Mouse (Mus musculus) hindbrain, postnatal 0 days (tissue): ENCODE data around the gene Sh2d6. TPM values are rescaled to one million over a fixed set of nuclear protein-coding genes. Genes with fewer than 3 reads are reported as not detected.
A peak's percentile ranks its signal among the peaks of the same experiment; 100 is the strongest.

Source experiments
- ATAC-seq: fragments of 200-750 bp; cut with Nextera tagmentation; 2 replicates; pipeline ENCODE4 v1.8.0; 2017; ENCODE audit warnings: mild to moderate bottlenecking, moderate TSS enrichment, moderate library complexity
- DNase-seq: peaks from one replicate; pipeline ENCODE4 v3.0.0-alpha.2; 2015; ENCODE audit warnings: low spot score
- H3K27ac ChIP-seq: fragments of 300-500 bp; sonication (generic); 2 replicates; pipeline ENCODE4 v1.5.1; 2014; ENCODE audit warnings: mild to moderate bottlenecking
- H3K27me3 ChIP-seq: fragments of 300-500 bp; sonication (generic); 2 replicates; pipeline ENCODE4 v1.6.1; 2014; ENCODE audit warnings: low read length, mixed read lengths; ENCODE audit not compliant: insufficient read depth
- H3K36me3 ChIP-seq: fragments of 300-500 bp; sonication (generic); 2 replicates; pipeline ENCODE4 v1.6.1; 2014; ENCODE audit warnings: low read length, mixed read lengths; ENCODE audit not compliant: insufficient read depth
- H3K4me1 ChIP-seq: fragments of 300-500 bp; sonication (generic); 2 replicates; pipeline ENCODE4 v1.6.1; 2014; ENCODE audit warnings: antibody characterized with exemption, low read length, mixed read lengths; ENCODE audit not compliant: insufficient read depth
- H3K4me2 ChIP-seq: fragments of 300-500 bp; sonication (generic); 2 replicates; pipeline ENCODE4 v1.6.1; 2014; ENCODE audit warnings: low read depth, mild to moderate bottlenecking, low read length, moderate library complexity, mixed read lengths
- H3K4me3 ChIP-seq: fragments of 300-500 bp; sonication (generic); 2 replicates; pipeline ENCODE4 v1.5.1; 2014; ENCODE audit warnings: low read length
- H3K9ac ChIP-seq: fragments of 300-500 bp; sonication (generic); replicated peaks from 2 replicates; pipeline ENCODE4 v1.6.1; 2014; ENCODE audit warnings: mild to moderate bottlenecking, low read length, moderate library complexity, mixed read lengths
- H3K9me3 ChIP-seq: fragments of 300-500 bp; sonication (generic); 2 replicates; pipeline ENCODE4 v1.6.1; 2016; ENCODE audit warnings: low read length, mixed read lengths
- CTCF ChIP-seq: IDR thresholded peaks from 2 replicates; pipeline ENCODE4 v1.5.1; 2016; ENCODE audit warnings: antibody characterized with exemption, control low read depth, low read depth
- WGBS: fragments of 180-500 bp; shearing (Covaris S2); extraction: QIAGEN DNeasy Blood & Tissue Kit; methylation state at CpG from one replicate; pipeline ENCODE4 v1.1.7; 2014; 5-methylcytosine and 5-hydroxymethylcytosine counted together
- polyA plus RNA-seq: library from polyadenylated mRNA; unstranded; fragments of >200 nt; fragmentation: Nextera tagmentation; extraction: Ambion mirVana; gene quantifications from 2 replicates; pipeline ENCODE4 v1.2.1, GENCODE M21; 2015
- total RNA-seq: library from RNA; depleted of rRNA; stranded (reverse); fragments of >200 nt; gene quantifications from 2 replicates; pipeline ENCODE4 v1.2.3, GENCODE M21; 2014

The Sh2d6 gene
- total and polyA plus RNA-seq, 2 experiments from 2014 or later, result 0.40 TPM; not detected in 1

DNA sequence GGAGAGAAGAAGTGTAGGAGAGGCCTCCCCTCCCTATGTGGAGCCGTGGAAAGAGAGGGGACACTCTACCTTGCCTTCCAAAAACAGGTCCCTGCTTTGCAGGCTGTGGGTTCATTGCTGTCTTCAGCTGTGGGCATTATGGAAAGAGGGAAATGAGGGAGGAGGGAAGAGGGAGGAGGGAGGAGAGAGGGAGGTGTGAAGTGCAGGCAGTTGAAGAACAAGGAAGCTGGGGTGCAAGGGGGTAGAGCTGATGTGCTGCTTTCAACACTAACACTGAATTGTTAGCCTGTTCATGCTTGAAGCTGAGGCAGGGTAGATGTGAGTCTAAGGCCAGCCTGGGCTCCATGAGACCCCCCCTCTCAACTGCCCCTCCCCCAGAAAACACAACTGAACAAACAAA is 2.7 kb downstream of the Sh2d6 start:
- Histone ChIP-seq H3K9me3 (no peaks in the 10 kb centered on the region), H3K4me2 (no peak overlapping the region; the same call in 1 of the 2 replicates), H3K4me3 (no peak overlapping the region), H3K9ac (no peak overlapping the region), H3K36me3 (no peaks in the 10 kb centered on the region), H3K27ac (peak overlapping the region; percentile 92), H3K4me1 (peaks cover 18% of the 10 kb centered on the region), H3K27me3 (no peaks in the 10 kb centered on the region)
- no peak for TF ChIP-seq CTCF
- DNase-seq, result no peak
- ATAC-seq, result no peak
- 76% methylated on average over 1 of the region's 1 CpGs for WGBS

- Histone ChIP-seq H3K4me1 (peaks cover 36% of the 10 kb centered on the region), H3K27me3 (no peaks in the 10 kb centered on the region), H3K4me3 (no peak overlapping the region), H3K27ac (no peak overlapping the region), H3K9me3 (no peaks in the 10 kb centered on the region), H3K36me3 (no peaks in the 10 kb centered on the region), H3K9ac (no peak overlapping the region), H3K4me2 (no peak overlapping the region)
- WGBS, result 89% methylated on average over 6 of the region's 6 CpGs
- DNase-seq (no peak), ATAC-seq (no peak)
- no peak for TF ChIP-seq CTCF
Observed at GRCm38 (mm10) chr6:72515644-72516043, 5.9 kb downstream of the Sh2d6 start.

- Histone ChIP-seq H3K36me3 (no peaks in the 10 kb centered on the region), H3K4me1 (peaks cover 20% of the 10 kb centered on the region), H3K9me3 (no peaks in the 10 kb centered on the region), H3K4me2 (peak overlapping the region; percentile 55), H3K27me3 (no peaks in the 10 kb centered on the region), H3K27ac (peak overlapping the region; percentile 93), H3K9ac (peak overlapping the region; percentile 50; the same call in 1 of the 2 replicates), H3K4me3 (0 out of 2 replicates have a peak overlapping the region, but pooled peaks have one; percentile 22)
- no peak for TF ChIP-seq CTCF
- 20% methylated on average over 7 of the region's 7 CpGs for WGBS
- no peak for ATAC-seq
- no peak for DNase-seq
Observed at GRCm38 (mm10) chr6:72513071-72513440, 8.5 kb downstream of the Sh2d6 start.

- peak; percentile 93 for ATAC-seq
- H3K4me2 ChIP-seq, result peak overlapping the region; percentile 55
- no peaks in the 10 kb centered on the region for H3K27me3 ChIP-seq
- WGBS, result 5% methylated on average over 33 of the region's 33 CpGs
- DNase-seq, result peak; percentile 93
- no peaks in the 10 kb centered on the region for H3K9me3 ChIP-seq
- H3K9ac ChIP-seq, result peak overlapping the region; percentile 50
- no peaks in the 10 kb centered on the region for H3K36me3 ChIP-seq
- TF ChIP-seq CTCF, result peak; percentile 3; the same call in 1 of the 2 replicates
- H3K27ac ChIP-seq, result peak overlapping the region; percentile 93
- H3K4me3 ChIP-seq, result peak overlapping the region; percentile 22; the same call in 1 of the 2 replicates
- H3K4me1 ChIP-seq, result peaks cover 20% of the 10 kb centered on the region
Observed at GRCm38 (mm10) chr6:72512386-72513070, 9.0 kb downstream of the Sh2d6 start.

DNA sequence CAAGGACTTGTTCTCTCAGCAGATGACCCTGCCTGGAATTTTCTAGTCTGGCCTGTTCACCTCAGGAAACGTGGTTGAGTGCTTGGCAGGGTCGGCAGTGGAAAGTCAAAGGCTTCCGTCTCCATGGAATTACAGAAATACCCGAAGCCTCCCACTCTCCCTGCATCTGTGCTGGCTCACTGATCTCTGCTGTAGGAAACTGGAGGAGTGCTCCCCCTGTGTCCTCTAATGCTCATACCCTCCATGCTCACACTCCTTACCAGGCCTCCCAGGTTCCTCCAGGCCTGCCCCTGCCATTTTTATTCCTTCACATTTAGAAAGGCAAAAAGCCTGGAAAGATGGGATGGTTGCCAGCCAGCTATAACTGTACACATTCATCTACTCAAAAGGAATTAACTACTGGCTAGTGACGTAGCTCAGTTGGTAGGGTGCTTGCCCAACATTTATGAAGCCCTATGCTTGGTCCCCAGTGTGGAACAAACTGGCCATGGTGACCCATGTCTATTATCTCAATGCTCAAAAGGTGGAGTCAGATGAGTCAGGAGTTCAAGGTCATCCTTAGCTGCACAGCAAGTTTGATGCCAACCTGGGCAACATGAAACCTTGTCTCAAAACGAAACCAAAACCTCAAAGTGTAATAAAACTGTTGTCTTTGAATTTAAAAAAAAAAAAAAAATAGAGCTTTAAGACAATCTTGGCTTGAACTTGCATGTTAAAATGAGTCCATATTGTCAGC is 10.7 kb downstream of the Sh2d6 start:
- DNase-seq, result no peak
- Histone ChIP-seq H3K27ac (no peak overlapping the region), H3K9ac (no peak overlapping the region), H3K4me1 (peaks cover 20% of the 10 kb centered on the region), H3K9me3 (no peaks in the 10 kb centered on the region), H3K27me3 (no peaks in the 10 kb centered on the region), H3K36me3 (no peaks in the 10 kb centered on the region), H3K4me3 (no peak overlapping the region), H3K4me2 (no peak overlapping the region)
- 49% methylated on average over 6 of the region's 6 CpGs for WGBS
- no peak for ATAC-seq
- peak; percentile 24; the same call in 1 of the 2 replicates for TF ChIP-seq CTCF

- Histone ChIP-seq H3K9me3 (no peaks in the 10 kb centered on the region), H3K27me3 (no peaks in the 10 kb centered on the region), H3K9ac (no peak overlapping the region), H3K4me1 (peaks cover 20% of the 10 kb centered on the region), H3K4me2 (no peak overlapping the region), H3K36me3 (no peaks in the 10 kb centered on the region), H3K4me3 (no peak overlapping the region), H3K27ac (no peak overlapping the region)
- TF ChIP-seq CTCF, result no peak
- DNase-seq (no peak), ATAC-seq (no peak)
- WGBS, result 41% methylated on average over 2 of the region's 2 CpGs
Observed at GRCm38 (mm10) chr6:72509872-72510435, 11.6 kb downstream of the Sh2d6 start.
